Mouse (Mus musculus) retina, postnatal 7 days (tissue): Measurements from ENCODE around the gene Zfp385c.
"Not testable (repeated sequence)": the region's sequence is repeated elsewhere in the genome, so short reads cannot be mapped to it uniquely, and the experiment has no call there.

ENCODE experiments used
- DNase-seq: peaks from one replicate; pipeline ENCODE4 v3.0.0-alpha.2; 2012; ENCODE audit warnings: low read depth, low spot score

Gene Zfp385c

GRCm38 (mm10) chr11:100690389-100690788 is 1.9 kb downstream of the Zfp385c start:
- no peak for DNase-seq

- DNase-seq = no peak
These were observed 3.8 kb downstream of the Zfp385c start for GRCm38 (mm10) chr11:100688443-100688842.

DNA sequence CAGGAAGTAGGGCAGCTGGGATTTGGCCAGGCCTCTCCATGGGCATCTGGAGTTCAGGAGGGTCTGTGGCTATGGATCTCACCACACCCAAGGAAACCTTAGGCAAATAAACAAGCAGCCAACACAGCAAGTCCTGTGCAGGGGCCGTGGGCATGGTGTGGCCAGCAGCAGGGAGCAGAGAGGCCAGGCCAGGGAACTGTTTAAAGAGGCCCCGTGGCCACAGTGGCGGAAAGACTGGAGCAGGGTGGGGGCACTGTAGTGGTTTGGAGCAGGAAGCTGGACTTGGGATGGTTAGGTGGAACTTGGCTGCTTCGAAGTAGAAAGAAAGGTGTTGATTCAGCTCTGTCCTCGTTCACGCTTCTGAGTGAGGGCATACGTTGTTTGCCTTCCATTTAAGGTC is 5.0 kb downstream of the Zfp385c start:
- no peak for DNase-seq

- no peak for DNase-seq
These were observed 6.9 kb downstream of the Zfp385c start for GRCm38 (mm10) chr11:100685371-100685770.

DNA sequence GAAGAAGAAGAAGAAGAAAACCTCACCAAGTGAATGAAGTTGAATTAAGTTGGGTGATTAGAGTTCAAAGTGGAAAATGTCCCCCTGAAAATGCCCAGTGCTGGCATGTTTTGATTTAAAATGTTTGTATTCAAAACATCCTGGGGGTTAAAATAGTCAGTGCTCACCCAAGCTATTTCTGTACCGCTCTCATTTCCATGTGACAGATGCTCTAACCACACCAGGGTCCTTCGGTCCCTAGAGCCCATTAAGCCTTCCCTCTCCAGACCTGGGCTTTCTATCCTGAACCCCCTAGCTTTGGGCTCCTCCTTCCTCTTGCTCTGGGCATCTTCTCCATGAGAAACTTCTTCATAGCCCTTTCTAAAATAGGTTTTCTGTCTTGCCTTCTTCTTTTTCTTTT is 8.2 kb downstream of the Zfp385c start:
- no peak for DNase-seq

- no peak for DNase-seq
These were observed 9.7 kb downstream of the Zfp385c start for GRCm38 (mm10) chr11:100682526-100682925.

GRCm38 (mm10) chr11:100681826-100682225 is 10.4 kb downstream of the Zfp385c start:
- DNase-seq = no peak

DNA sequence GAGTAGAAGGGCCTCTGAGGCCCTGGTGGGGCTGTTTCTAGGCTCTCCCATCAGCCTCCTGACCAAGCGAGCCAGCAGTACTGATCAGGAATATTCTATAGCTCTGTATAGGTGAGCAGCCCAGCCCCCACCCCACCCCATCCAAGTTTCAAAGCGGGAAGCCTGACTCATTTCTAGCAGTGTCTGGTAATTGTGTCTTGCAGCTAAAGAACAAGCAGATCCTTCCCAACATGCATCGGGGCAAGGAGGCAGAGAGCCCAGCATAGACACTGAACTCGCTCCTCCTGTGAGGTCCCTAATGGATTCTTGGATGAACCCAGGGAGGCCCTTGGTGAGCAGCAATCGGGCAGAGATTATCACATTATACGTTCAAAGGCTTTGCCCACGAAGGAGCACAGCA is 14.4 kb downstream of the Zfp385c start:
- DNase-seq = no peak

GRCm38 (mm10) chr11:100673169-100673568 is 19.1 kb downstream of the Zfp385c start:
- DNase-seq = no peak

GRCm38 (mm10) chr11:100671956-100672355 is 20.3 kb downstream of the Zfp385c start:
- no peak for DNase-seq

DNA sequence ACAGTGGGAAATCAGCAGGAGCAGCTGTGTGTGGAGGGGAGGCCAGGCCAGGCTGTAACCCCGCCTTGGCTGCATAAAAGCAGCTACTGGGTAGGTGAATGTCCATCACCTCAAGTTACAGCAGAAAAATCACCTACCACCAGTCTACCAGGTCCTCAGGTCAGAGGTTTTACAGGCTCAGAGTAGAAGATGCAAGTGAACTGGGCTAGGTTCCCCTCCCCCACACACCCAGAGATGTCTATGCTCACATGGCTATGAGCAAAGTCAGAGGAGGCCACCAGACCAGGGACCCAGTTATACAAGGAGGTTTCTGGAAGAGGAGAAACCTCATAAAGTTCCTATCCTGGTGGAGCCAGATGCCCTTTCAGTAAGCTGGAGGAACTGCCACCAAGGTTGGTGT is 21.2 kb downstream of the Zfp385c start:
- no peak for DNase-seq

- DNase-seq = no peak
These were observed 32.4 kb downstream of the Zfp385c start for GRCm38 (mm10) chr11:100659806-100660205.

DNA sequence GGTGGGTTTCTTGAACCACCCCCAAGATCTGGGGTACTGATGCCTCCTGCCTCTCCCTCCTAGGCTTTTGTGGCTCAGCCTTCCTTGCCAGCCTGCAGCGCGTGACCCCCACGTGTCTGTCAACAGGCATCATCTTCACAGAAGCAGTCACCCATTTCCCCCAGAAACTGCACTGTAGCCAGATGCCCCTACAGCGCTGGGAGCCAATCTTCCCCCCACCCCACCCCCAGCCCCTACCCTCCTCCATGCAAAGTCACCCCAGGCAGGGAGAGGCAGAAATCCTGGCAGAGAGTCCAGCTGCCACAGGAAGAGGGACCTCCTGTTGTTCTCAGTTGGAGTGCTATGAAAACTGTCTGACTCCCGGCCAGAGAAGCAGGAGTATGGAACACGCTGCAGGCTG is 35.8 kb downstream of the Zfp385c start:
- peak; percentile 60 for DNase-seq

DNA sequence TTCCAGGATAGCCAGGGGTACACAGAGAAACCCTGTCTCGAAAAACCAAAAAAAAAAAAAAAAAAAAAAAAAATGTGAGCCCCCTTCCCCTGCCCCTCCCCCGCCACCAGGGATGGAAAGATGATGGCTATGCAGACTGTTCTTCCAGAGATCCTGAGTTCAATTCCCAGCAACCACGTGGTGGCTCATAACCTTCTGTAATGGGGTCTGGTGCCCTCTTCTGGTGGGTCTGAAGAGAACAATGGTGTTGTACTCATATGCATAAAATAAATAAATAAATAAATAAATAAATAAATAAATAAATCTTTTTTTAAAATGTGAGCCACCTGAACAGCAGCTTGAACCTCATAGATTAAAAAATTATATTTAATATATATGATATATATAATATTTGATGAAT is 36.7 kb downstream of the Zfp385c start:
- DNase-seq = not testable (repeated sequence)

DNA sequence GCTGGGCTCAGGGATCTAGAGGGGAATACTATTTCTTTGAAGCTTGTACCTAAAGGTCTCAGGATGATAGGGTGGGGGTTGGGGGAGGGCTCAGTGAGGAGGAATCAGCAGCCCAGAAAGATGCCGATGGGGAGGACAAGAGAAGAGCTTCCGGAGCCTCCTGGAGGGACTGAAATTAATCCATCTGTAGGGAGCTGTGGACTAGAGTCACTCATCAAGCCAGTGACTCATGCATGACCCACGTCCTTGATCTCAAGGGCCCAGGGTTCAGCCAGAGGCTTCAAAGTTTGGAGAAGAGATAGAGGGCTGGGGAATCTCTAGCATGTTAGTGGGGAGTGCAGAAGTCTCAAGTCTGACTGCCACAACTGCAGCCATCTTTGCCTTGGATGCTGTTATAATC is 40.5 kb downstream of the Zfp385c start:
- DNase-seq = no peak

DNA sequence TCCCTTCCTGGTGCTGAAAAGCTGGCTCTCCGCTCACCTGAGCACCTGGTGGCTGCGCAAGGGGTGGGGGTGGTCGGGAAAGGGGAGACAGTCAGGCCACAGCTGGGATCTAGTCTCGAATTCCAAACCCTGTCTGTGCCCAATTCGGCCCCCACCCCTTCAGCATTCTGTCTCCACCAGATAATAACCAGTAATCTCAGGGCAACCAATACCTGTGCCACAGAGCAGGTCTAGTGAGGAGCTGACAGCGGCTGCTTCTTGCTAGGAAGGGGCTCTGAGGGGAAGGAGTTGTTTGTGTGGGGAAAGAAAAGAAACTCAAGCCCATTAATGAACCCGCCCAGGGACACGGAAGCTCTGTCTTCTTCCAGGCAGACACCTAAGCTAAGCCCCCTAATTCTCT is 41.0 kb downstream of the Zfp385c start:
- DNase-seq = no peak

GRCm38 (mm10) chr11:100648405-100648804 is 43.9 kb downstream of the Zfp385c start:
- no peak for DNase-seq

DNA sequence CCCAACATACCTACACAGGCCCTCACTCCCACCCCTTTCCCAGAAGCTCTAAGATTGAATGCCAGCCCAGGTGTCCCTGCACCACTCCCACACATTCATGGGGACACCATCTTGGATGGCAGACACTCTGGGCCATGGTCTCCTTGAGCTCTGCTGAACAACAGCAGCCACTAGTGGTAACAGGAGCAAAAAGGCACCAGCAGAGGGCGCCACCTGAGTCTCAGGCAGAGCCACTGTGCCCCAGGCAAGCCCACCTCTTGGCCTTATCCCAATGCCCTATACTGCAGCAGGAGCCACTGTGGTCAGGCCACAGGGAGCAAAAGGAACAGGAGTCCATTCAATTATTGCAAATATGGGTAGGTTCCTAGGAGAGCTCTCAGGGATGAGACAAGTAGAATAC is 46.0 kb downstream of the Zfp385c start:
- DNase-seq = no peak

- DNase-seq = no peak
These were observed 48.4 kb downstream of the Zfp385c start for GRCm38 (mm10) chr11:100643612-100644575.

- no peak for DNase-seq
These were observed 51.9 kb downstream of the Zfp385c start for GRCm38 (mm10) chr11:100640159-100640906.

DNA sequence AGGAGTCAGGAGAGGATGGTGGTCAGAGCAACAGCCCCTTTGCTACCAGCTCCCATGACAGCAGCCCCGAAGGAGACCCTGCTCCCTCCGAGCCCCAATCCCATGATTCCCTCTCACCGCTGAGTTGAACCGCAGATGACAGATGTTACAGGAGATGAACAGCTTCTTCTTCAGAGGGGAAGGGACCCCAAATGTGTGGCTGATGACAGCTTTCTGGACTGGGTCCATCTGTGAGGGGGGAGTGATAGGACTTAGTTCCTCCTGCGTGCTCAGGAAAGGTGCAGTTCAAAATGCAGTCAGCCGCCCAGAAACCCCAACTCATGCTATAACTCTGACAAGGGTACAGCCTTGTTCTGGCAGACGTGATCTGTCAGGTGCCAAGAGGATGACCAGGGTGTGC is 57.7 kb downstream of the Zfp385c start:
- DNase-seq = no peak

DNA sequence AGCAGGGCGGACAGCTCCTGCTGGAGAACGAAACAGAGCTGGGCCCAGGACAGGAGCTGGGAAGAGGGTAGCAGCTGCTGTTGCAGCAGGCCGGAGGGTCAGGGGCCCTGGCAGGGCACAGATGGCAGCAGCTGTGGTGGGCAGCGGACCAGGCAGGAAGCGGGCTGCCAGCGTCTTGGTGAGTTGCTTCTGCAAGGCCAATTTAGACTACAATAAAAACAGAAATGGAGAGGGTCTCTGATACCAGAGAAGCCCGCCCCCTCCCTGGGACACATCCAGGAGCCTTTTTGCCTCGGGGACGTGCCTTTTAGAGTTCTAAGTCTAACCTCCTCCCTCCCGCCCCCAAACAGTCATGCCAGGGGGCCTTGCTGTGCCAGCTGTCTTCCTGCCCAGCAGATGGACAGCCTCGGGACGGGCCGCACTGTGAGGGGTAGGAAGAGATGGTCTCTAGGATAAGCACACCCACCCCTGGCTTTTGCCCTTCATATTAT is 63.3 kb downstream of the Zfp385c start:
- no peak for DNase-seq

DNA sequence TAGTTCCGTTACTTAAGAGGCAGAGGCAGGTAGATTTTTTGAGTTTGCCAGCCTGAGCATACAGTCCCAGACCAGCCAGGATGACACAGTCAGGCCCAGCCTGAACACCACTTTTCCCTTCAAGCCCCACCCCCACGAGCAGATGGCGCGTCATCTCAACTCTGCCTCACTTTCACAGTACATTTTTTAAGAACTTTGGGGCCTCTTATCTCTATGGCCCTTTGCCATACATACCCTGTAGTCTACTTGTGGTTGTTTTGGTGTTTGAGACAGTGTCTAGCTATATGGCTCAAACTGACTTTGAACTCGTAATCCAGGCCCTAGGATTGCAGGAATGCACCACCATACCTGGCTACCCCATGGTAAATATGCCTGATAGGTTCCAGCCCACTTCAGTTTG is 64.2 kb downstream of the Zfp385c start:
- no peak for DNase-seq
